Mouse (Mus musculus) layer of hippocampus, adult 9-11 months (tissue): ENCODE data around the gene Car4.

Source experiments
- DNase-seq: peaks from one replicate; pipeline ENCODE4 v3.0.0; 2022

Car4 gene

GRCm38 (mm10) chr11:84957591-84958270 is at the start of gene Car4:
Gene Car4 (plus strand): TSS chr11:84957786.
- no peak for DNase-seq

GRCm38 (mm10) chr11:84908480-84908879 is 49.1 kb upstream of the Car4 start:
- no peak for DNase-seq

GRCm38 (mm10) chr11:84910411-84910810 is 47.2 kb upstream of the Car4 start:
- no peak for DNase-seq

- no peak for DNase-seq
Observed at GRCm38 (mm10) chr11:84914673-84915072, 42.9 kb upstream of the Car4 start.

- DNase-seq, result peak; percentile 94
Observed at GRCm38 (mm10) chr11:84916053-84916702, 41.4 kb upstream of the Car4 start, which contains the start of gene Znhit3. Gene Znhit3 (minus strand): TSS chr11:84916366.

- DNase-seq, result no peak
Observed at GRCm38 (mm10) chr11:84916703-84917300, 40.8 kb upstream of the Car4 start.

- peak; percentile 80 for DNase-seq
Observed at GRCm38 (mm10) chr11:84918425-84918824, 39.2 kb upstream of the Car4 start.

- no peak for DNase-seq
Observed at GRCm38 (mm10) chr11:84919276-84919675, 38.3 kb upstream of the Car4 start.

- no peak for DNase-seq
Observed at GRCm38 (mm10) chr11:84919951-84920350, 37.6 kb upstream of the Car4 start.

- DNase-seq, result peak; percentile 30
Observed at GRCm38 (mm10) chr11:84920981-84921380, 36.6 kb upstream of the Car4 start.

- DNase-seq, result no peak
Observed at GRCm38 (mm10) chr11:84932261-84932660, 25.3 kb upstream of the Car4 start.

- peak; percentile 85 for DNase-seq
Observed at GRCm38 (mm10) chr11:84939508-84940053, 18.0 kb upstream of the Car4 start.

- no peak for DNase-seq
Observed at GRCm38 (mm10) chr11:84940140-84940539, 17.4 kb upstream of the Car4 start.

GRCm38 (mm10) chr11:84943948-84944347 is 13.6 kb upstream of the Car4 start:
- DNase-seq, result no peak

GRCm38 (mm10) chr11:84944639-84945435 is 12.7 kb upstream of the Car4 start:
- DNase-seq, result no peak

GRCm38 (mm10) chr11:84945841-84946240 is 11.7 kb upstream of the Car4 start:
- no peak for DNase-seq

- no peak for DNase-seq
Observed at GRCm38 (mm10) chr11:84947206-84947605, 10.4 kb upstream of the Car4 start.

GRCm38 (mm10) chr11:84948114-84948513 is 9.5 kb upstream of the Car4 start:
- DNase-seq, result no peak

- no peak for DNase-seq
Observed at GRCm38 (mm10) chr11:84948526-84948925, 9.1 kb upstream of the Car4 start.

GRCm38 (mm10) chr11:84952611-84953010 is 5.0 kb upstream of the Car4 start:
- no peak for DNase-seq

- DNase-seq, result no peak
Observed at GRCm38 (mm10) chr11:84956400-84956799, 1.2 kb upstream of the Car4 start.

GRCm38 (mm10) chr11:84957171-84957570 is 415 bp upstream of the Car4 start:
- DNase-seq, result no peak

- no peak for DNase-seq
Observed at GRCm38 (mm10) chr11:84958271-84958630, 665 bp downstream of the Car4 start.
